Mouse (Mus musculus): Measurements from ENCODE around the gene Tti1.
"Not testable (repeated sequence)": the region's sequence is repeated elsewhere in the genome, so short reads cannot be mapped to it uniquely, and the experiment has no call there.

Tti1 gene

DNA sequence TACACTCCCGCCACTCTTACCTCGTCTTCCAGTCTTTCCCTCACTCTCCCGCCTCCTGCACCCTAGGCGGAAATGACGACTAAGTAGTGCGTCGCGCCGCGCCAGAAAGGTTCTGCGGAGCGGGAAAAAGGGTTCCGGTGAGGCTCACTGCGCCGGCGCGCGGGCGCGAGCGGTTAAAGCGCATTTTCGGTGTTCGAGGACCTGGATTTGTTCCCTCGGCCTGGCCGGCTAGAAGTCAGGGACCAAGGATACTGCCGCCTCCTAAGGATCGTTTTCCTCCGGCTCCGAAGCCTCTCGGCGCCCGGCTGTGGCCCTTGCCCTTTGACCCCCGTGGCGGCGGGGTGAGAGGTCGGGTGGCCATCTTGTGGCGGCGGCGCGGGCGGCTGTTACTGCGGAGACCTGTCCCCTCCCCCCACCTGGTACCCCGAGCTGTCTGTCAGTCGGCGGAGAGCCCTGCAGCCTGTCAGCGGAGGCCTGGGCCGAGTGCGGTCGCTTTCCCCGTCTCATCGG lies at the start of gene Tti1, which contains the start of gene Rprd1b:
Gene Tti1 (minus strand): TSS at position 80 of the 510 bp plus-strand sequence.
Gene Rprd1b (plus strand): TSS at position 144 of the 510 bp plus-strand sequence.
- DNase-seq (ENCODE audit: low spot score in 2 of 2) = peak; percentile 89 to 91

DNA sequence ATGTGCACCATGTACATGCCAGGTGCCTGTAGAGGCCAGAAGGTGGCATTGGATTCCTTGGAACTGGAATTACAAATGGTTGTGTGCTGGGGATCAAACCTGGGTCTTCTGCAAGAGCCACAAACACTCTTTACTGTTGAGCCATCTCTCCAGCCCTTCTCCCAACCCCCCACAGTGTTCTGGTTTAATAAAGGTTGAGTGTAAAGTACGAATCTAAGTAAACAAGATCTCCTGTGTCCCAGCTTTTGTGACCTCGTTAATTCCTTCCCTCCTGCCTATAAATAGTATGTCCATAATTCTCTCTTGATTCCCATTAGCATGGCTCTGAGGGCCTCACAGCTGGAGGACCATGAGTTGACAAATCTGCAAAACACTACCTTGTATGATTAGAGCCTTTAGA lies 49.7 kb upstream of the Tti1 start:
- no peak for DNase-seq (ENCODE audit: low spot score in 2 of 2)

DNA sequence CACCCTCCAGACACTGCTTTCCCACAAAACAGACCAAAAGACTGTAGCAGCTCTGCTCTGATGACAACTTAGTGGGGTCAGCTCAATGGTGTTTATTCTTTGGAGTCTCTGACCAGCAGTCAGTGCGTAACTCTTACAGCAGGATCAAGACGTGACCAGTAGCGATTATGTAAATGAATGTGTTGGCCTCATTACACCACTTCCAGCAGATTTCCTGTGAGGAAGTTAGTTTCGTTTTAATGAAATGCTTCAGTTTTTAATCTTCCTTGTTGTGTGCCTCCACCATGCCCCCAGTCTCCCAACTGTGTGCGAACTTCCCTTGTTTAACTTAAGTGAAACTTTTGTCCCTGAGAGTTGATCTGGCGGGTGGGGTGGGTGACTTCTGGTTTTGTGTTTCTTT lies 48.5 kb upstream of the Tti1 start:
- DNase-seq (ENCODE audit: low spot score in 2 of 2) = no peak

GRCm38 (mm10) chr2:158074835-158075234 lies 46.6 kb upstream of the Tti1 start:
- DNase-seq (ENCODE audit: low spot score in 2 of 2) = no peak

DNA sequence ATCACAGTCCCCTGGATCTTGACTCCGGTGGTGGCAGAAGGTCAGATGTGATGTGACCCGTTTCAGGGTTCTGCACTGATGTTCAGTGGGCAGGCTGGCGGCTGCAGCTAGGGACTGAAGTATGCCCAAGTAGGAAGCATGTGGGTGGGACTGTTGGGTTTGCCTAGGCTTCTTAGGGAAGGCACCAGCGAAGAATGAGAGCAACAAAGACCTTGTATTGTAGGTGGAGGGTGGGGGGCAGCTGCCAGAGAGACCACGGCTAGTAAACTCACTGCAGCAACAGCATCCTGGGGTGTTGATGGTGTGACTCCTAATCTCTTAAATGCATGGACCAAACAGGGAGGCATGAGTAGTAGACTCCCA lies 43.4 kb upstream of the Tti1 start:
- DNase-seq (ENCODE audit: low spot score in 2 of 2) = no peak

DNA sequence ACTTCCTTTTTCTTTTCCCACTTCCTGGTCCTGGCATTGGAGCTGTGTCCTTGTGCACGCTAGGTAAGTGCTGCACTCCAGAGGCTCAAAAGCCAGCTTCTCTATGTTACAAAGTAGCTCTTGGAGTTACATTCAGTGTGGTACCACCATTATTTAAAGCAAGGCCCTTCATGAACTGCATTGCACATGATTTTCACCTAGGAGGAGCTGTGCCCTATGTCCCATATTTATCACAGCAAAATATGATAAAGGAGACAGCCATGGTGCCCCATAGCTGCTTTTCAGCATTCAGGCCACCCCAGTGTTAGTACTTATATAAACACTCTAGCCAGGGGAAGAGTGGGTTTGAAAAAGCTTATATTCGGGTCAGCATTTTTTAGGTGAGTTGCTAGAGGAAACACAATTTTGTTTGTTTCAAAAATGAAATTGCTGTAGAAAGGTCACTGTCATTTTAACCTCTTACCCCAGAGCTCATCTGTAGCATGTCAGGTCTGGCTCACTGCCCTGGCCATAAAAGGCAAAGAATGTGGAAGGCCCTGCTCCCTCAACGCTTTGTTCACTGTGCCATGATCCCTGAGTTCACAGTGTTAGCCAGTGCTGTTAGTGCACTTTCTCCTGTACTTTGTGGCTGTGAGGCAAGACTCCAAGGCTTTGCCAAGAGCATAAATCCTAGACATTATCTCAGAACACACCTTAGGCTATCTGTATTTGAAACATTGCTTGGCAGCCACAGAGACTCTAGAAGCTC lies 42.8 kb upstream of the Tti1 start:
- DNase-seq (ENCODE audit: low spot score in 2 of 2) = no peak

DNA sequence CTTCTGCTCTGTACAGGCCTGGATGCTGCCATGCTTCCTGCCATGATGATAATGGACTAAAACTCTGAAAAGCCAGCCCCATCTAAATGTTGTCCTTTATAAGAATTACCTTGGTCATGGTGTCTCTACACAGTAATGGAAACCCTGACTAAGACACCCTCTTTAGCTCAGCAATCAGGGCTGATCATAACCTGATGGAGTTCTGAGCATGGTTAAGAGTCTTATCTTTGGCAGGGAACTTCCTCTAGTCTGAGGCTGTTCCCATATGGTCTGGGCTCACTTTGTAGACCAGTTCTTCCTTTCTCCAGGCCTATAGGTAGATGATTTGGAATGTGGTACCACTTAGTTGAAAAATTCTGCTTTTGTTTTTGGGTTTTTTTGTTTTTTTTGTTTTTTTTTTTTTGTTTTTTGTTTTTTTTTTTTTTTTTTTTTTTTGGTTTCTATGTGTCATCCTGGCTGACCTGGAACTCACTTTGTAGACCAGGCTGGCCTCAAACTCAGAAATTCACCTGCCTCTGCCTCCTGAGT lies 40.3 kb upstream of the Tti1 start:
- no peak for DNase-seq (ENCODE audit: low spot score in 2 of 2)

DNA sequence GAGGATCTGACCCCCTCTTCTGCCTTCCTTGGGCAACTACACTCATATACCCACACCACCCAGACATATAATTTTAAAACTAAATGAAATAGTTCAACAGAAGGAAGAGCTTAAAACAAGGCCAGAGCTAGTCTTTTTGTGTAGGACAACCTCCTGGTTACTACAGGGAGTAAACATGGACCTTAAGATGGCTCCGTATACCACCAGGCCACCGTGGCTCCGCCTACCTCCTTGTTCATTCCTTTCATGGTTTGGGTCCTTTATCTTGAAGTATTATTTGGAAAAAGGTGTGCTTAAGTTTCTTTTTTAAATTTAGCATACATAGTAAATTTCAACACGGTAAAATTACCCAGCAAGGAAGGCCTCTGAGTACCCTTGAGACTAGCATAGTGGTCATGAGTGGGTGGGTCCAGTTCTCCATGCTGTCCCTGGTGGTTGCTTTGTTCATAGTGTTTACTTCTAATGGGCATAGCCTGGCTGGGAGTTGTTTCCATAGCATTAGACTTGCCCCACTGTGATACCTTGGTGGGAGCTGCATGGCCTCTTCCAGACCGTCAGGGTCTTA lies 39.1 kb upstream of the Tti1 start:
- no peak for DNase-seq (ENCODE audit: low spot score in 2 of 2)

DNA sequence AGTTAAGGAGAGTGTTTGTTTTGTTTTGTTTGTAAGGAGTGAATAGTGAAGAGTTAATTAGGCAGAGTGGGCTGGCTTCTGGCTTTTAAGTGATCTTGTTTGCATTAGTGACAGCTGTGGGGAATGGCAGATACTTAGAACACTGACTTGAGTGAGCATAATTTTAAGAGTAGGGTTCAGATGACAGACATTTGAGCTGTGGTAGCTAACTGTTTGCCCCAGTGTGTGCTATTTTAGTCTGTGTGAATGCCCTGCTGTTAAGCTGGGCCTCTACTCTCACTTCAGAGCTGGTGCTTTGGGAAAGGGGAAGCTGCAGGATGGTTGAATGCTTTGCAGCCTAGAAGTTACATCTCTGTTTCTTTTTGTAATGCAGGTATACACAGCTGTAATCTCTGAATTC lies 38.2 kb upstream of the Tti1 start:
- no peak for DNase-seq (ENCODE audit: low spot score in 2 of 2)

GRCm38 (mm10) chr2:158065064-158065463 lies 36.8 kb upstream of the Tti1 start:
- DNase-seq (ENCODE audit: low spot score in 2 of 2) = no peak

DNA sequence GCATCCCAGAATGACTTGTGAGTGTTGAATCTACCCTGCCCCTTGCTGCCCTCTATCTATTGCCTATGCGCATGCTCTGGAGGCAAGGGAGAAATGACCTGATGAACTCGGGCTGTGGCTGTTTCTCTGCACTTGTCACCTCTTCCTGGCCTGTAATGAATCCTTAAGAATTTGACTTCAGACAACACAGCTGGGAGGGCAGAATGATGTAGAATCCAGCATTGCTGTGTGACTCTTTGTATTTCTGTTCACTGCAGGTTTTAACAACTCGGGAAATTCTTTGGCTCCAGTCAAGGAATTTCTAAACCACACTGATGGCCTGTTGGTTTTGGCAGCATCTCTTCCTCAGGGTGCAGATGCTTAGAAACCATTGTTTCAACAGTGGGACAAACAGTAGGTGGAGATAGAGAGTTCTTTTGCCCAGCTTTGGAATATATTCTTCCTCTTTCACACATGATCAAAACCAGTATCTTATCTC lies 36.4 kb upstream of the Tti1 start:
- DNase-seq (ENCODE audit: low spot score in 2 of 2) = no peak

DNA sequence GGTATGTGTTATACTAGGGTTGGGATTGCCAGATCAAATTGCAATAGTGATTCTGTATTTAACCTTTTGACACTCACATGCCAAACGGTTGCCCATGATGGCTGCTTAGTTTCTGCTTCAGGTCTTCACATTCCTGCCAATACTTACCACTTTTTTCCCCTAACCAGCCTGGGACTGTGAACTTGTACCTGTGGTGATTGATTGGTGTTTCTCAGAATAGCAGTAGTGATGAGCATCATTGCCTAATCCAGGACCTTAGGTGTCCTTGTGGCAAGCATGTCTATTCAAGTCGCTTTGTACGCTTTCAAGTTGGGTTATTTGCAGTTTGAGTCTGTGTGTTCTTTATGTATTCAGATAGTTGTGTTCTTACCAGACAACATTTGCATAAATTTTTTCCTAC lies 34.8 kb upstream of the Tti1 start:
- DNase-seq (ENCODE audit: low spot score in 2 of 2) = no peak

DNA sequence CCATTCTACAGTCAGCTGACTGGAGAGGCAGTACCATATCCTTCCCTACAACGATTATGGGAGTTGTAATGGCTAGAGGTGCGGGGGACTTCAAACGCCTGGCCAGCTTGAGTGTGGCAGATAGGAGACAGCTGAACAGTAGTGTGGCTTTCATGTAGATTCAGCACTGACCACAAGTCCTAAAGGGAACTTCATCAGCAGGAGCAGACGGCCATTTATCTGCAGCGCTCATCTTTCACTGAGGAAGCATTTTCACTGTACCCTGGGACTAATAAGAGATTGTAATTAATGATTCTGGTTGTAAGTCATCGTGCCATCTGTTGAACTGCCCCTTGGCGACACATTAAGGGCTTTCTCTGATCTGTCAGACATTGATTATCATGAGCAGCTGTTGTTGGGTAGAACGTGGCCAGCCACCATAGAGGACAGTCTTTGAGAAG lies 31.5 kb upstream of the Tti1 start:
- DNase-seq (ENCODE audit: low spot score in 2 of 2) = no peak

DNA sequence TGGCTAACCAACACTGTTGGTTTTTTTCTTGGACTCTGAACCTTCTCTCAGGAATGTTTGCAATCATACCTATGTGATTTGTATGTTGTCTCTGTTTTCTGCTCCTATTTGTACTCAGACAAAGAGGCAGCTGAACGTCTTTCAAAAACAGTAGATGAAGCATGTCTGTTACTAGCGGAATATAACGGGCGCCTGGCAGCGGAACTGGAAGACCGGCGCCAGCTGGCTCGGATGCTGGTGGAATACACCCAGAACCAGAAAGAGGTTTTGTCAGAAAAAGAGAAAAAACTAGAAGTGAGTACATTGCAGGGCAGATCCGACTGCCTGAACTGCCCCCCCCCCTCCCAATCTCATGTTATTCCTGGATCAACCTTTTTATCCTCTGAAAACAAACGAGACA lies 30.3 kb upstream of the Tti1 start:
- no peak for DNase-seq (ENCODE audit: low spot score in 2 of 2)

DNA sequence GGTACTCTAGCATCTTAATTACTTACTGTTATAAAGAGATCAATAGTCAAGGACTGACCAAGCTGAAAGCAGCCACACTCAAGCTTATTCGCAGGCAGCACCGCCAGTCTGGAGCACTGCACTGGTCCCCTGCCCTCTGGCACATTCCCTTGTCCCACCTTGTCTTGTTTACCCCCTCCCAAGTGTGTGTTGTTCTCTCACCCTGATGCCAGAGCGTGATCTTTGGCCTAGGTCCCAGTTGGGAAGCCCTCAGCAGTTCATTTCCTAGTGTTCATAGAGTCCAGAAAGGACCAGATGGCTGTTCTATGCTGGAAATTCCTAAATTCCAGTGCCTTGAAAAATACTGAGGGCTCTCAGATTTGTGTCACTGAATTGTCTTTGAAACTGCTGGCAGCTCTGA lies 28.8 kb upstream of the Tti1 start:
- DNase-seq (ENCODE audit: low spot score in 2 of 2) = no peak

GRCm38 (mm10) chr2:158055383-158055782 lies 27.1 kb upstream of the Tti1 start:
- DNase-seq (ENCODE audit: low spot score in 2 of 2) = not testable (repeated sequence)

GRCm38 (mm10) chr2:158054596-158054995 lies 26.4 kb upstream of the Tti1 start:
- DNase-seq (ENCODE audit: low spot score in 2 of 2) = no peak

GRCm38 (mm10) chr2:158050116-158050515 lies 21.9 kb upstream of the Tti1 start:
- no peak for DNase-seq (ENCODE audit: low spot score in 2 of 2)

GRCm38 (mm10) chr2:158048718-158049117 lies 20.5 kb upstream of the Tti1 start:
- no peak for DNase-seq (ENCODE audit: low spot score in 2 of 2)

DNA sequence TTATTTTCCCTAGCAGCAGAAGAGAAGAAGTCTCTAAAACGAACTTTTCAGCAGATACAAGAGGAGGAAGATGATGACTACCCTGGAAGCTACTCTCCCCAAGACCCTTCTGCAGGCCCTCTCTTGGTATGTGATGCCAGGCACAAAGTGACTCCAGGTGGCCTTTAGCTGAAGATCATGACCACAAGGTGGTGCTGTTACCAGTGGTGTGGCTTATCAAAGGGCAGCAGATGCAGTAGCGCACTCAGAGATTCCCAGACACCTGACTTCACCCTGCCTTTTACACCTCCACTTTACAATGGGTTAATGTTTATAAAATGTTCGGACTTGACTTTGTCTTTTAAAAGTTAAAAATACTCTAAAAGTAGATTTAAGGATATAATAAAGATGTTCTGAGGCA lies 19.7 kb upstream of the Tti1 start:
- peak; percentile 41 to 57 for DNase-seq (ENCODE audit: low spot score in 2 of 2)

DNA sequence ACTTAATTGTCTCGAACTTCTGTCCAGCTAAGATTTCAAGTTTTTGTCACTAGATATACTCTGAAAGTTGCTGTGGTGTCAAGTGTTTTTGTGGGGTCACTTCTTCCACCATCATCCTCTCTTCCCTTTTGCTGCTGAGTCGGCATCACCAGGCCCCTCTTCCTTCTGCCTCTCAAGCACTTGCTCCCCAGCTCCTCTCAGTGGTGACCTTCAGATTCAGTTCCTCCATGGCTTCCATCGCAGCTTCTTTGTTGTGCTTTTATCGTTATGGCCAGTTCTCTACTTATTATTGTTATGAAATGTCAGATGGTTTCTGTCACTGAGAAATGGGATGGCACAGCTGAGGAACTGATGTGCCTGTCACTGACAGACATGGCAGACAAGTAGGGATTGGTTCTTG lies 18.0 kb upstream of the Tti1 start:
- no peak for DNase-seq (ENCODE audit: low spot score in 2 of 2)

DNA sequence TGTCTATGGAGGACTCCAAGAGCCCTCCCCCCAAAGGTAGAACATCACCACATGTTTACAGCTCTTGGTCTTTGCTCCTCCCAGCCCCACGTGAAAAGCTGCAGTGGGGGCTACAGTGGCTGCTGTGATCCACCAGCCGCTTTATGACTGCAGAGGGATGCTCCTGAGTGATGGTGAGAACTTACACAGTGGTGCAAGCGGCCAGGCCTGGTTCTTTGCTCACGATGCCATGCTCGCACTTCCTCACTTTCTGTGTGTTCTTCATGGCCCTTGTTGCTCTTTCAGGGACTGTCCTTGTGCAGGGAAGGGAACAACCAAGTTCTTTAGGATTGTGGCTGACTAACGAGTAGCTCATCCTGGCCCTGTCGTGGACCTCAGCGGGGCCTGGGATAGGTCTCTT lies 15.3 kb upstream of the Tti1 start:
- DNase-seq (ENCODE audit: low spot score in 2 of 2) = no peak

DNA sequence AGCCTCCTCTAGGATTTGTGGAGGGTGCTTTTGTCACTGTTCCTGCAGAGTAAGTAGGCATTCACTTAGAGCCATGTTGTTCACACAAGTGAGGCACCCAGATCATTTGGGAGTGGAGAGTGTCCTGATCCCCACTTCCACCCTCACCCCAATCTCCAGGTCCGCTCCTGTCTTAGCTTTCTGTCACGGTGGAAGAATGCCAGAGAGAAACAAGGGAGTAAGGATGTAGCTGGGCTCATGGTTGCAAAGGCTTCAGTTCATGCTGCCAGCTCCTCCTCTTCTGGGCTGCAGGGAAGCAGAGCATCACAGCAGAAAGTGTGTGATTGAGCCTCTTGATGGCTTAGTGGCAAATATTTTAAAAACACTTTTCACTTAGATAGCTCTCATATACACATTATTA lies 12.2 kb upstream of the Tti1 start:
- no peak for DNase-seq (ENCODE audit: low spot score in 2 of 2)
